Mouse (Mus musculus): ENCODE measurements around the gene Tsnax. TPM values are rescaled to one million over a fixed set of nuclear protein-coding genes. Genes with fewer than 3 reads are reported as not detected.
A peak's percentile ranks its signal among the peaks of the same experiment; 100 is the strongest.

Gene Tsnax
- total RNA-seq, 2 experiments from 2014 or later: 80.0 to 90.7 TPM

DNA sequence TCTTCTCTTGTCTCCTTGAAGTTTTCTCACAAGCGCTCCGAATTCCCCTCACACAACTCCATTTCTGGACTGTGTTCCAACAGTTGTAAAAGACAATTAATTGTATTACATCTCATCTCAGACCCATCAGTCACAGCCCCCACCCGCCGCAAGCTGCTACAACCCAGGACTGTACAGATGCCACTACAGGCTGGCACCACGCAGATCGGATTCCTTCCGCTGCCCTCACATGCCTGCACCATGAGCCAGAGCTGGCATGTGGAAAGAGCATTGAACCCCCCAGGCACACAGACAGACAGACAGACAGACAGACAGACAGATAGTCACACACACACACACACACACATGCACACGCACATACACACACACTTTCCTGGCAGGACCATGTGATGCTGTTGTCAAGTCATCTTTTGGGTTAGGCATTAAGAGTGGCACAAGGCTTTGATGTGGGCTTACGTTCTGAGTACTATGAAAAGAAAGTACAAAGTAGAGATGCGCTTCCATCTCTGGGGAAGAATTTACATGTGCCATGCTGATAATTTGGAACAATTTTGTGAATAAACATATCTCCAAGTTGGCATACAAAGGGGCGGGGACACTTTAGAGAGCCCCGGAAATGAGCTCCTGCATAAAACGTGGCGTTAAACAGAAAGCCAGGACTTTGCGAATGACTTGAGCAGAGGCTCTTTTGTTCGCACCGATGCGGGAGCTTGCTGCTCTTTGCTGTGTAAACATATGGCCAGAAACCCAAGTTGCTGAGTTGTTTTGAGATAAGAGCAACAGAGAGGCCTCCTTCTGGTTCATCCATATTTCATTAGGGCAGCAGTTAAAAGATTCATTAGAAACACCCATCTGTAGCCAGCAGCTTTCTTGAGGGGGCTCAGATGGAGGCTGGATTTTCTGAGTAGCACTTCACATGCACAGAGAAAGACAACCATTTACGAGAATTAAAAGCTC is 67.9 kb downstream of the Tsnax start:
- DNase-seq: no peak

DNA sequence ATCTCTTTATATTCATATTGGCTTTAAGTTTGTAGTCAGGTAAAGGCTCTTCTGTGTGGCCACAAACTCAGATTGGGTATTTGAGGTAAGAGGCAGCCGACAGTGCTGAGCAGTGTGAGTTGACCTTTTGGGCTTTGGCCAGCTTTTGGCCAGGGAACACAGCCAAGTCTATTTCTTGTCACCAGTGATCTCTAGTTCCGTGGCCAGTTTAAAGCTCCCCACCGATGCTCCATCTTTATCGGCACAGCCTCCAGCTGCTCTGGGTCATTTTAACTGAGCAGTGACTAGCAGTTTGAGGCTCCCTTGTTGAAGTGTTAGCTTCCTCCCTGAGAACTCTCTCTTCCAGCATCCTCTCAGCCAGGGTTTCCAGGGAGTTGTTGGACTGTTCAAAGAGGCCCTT is 70.9 kb downstream of the Tsnax start:
- DNase-seq: peak; percentile 79 to 82

Small RNA genes lying within 50 kb of the gene (microRNA-seq; reads per million reads assigned to microRNA genes)
- gene Gm22197: not detected

Other genes with a start within 250 kb of the Tsnax start
- 1 to 10 TPM in 1 of 2 experiments, under 1 TPM in 1; 0.86 to 1.0 TPM for gene Trim67, start 219.9 kb upstream of the Tsnax start, total RNA-seq (2021)
- gene Gnpat, start 150.0 kb upstream of the Tsnax start, total RNA-seq (2021): 100 to 1,000 TPM in 1 of 2 experiments, 10 to 100 TPM in 1; 93.1 to 104 TPM
- 10 to 100 TPM; 30.1 to 31.9 TPM for gene 2810004N23Rik, start 149.9 kb upstream of the Tsnax start, total RNA-seq (2021)
- 10 to 100 TPM; 23.0 to 24.0 TPM for gene Exoc8, start 115.3 kb upstream of the Tsnax start, total RNA-seq (2021)
- 10 to 100 TPM; 19.0 to 19.7 TPM for gene Sprtn, start 115.1 kb upstream of the Tsnax start, total RNA-seq (2021)
- 10 to 100 TPM; 50.2 to 64.1 TPM for gene Egln1, start 63.7 kb upstream of the Tsnax start, total RNA-seq (2021)
- 1 to 10 TPM; 1.2 to 1.8 TPM for gene Disc1, start 41.2 kb downstream of the Tsnax start, total RNA-seq (2021)

All from adrenal gland, postnatal 36 days (tissue).